Mouse (Mus musculus) spleen, postnatal 4 days (tissue): Measurements from ENCODE around the gene Eif3l.

ENCODE experiments used
- DNase-seq, 2 experiments: peaks; one replicate each; pipeline ENCODE4 v3.0.0; 2022; ENCODE audit warnings: low spot score in 2 of 2

The Eif3l gene

DNA sequence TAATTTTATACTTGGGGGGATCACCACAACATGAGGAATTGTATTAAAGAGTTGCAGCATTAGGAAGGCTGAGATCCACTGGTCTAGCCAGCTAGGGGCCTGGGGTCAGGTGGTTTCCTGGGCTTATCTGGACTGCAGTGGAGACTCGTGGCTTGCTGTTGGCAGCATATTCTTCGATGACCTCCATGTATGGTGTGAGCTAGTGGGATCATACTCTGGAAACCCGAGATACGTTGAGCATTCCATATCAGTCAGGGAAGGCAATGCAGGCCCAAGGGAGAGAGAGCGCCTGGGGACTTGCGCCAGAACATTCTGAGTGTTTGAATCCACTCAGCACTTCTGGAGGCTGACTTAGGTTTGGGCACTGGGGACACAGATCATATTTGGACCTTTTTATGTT lies 48.8 kb downstream of the Eif3l start:
- no peak for DNase-seq

- DNase-seq: no peak
Observed at GRCm38 (mm10) chr15:79124331-79124875, 49.4 kb downstream of the Eif3l start.

- peak; percentile 41 to 75 for DNase-seq
Observed at GRCm38 (mm10) chr15:79126217-79126932, 51.4 kb downstream of the Eif3l start.

DNA sequence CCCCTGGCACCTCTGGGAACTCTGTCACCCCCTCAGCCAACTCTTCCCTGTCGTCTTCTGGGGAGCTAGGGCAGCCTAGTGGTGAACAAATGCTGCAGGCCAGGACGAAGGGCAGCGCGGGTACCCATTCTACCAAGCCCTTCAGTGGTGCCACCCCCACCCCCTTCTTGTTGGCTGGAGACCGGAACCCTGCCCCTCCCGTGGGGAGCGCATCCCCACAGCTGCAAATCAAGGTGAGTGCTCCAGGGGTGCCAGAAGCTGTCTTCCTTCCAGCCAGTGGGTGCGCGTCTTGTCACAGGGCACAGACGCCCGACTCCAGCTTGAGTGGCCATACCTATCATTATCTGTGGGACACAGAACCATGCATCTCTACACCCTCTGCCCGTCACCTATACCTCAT lies 52.1 kb downstream of the Eif3l start:
- no peak for DNase-seq

DNA sequence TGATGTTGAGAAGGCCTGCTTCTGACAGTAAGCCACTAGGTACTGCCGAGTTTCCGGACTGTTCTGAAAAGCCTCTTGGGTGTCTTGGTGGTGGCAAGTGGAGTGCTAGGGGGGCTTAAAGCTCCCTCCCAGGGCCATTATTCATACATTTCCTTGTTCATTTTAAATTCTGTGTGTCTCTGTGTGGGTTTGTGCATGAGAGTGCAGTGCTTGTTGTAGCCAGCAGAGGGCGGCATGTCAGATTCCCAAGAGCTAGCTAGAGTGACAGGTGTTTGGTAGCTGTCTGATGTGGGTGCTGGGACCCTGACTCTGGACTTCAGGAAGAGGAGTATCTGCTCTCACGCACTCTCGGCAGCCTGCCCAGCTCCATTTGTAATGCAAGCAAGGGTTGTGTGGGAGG lies 53.2 kb downstream of the Eif3l start:
- no peak for DNase-seq

DNA sequence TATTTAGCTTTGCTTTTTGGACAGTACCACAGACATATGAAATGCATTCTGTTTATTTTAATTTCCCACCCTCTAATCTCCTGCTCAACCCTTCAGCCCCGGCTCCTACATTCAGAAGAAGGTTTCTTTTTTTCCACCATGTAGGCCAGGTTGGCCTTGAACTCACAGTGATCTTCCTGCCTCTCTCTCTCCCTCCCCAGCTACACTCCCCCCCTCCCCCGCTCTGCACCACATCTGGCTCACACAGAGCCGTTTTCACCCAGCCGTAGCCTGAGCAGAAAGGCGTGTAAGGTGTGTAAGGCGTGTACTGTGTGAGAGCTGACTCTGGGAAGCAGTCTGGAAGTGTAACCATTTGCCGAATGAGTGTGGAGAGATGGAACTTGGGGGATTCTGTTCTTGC lies 54.3 kb downstream of the Eif3l start:
- DNase-seq: no peak

DNA sequence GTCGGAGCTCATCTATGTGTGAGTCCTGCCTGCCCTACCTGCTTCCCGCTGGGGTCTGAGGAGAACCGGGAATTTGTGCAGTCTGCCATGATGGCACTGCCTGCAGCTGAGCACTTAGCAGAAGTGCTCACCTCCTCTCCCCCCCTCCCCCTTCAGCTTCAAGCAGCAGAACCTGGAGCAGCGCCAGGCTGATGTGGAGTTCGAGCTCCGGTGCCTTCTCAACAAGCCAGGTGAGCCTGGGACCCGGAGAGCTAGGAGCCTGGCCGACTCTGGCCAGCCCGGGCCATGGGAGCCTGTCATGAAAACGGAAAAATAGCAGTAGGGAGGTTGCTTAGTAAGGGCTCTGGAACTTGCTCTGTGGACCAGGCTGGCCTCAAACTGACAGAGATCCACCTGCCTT lies 55.8 kb downstream of the Eif3l start:
- DNase-seq: no peak

DNA sequence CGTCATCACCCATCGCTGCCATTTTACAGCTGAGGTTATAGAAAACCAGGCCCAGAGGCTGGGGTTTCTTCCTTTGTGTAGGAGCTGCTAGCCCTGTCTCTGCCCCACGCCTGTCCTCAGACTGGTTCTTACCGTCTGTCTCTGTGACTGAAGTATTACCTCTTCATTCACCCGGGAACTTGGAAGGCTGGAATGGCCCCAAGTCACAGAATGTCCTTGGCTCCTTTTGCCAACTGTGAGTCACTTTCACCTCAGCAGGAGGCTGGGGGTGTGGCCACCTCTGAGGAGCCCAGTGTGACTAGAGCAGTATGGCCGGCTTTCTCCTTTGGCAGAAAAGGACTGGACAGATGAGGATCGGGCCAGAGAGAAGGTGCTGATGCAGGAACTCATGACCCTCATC lies 56.5 kb downstream of the Eif3l start:
- no peak for DNase-seq

DNA sequence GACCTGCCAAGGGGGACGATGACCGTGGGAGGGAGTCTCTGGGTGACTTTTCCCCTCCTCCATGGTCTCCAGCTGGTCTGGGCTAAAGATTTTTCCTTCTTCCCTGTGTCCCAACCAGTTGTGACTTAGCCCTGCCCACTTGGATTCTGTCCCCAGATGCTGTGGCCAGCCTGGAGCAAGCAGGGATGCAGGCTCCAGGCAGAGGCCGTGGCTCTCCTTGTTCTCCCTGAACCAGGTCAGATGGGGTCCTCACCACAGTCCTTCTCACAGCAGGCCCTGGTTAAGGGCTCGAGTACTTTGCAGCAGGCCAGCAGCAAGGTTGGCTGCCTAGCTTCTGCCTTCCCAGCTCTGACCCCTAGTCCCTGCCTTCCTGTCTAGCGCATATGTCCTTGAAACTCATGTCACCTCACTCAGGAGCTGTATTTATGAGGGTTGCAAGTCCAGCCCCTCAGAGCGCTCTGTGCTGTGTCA lies 58.2 kb downstream of the Eif3l start:
- no peak for DNase-seq

DNA sequence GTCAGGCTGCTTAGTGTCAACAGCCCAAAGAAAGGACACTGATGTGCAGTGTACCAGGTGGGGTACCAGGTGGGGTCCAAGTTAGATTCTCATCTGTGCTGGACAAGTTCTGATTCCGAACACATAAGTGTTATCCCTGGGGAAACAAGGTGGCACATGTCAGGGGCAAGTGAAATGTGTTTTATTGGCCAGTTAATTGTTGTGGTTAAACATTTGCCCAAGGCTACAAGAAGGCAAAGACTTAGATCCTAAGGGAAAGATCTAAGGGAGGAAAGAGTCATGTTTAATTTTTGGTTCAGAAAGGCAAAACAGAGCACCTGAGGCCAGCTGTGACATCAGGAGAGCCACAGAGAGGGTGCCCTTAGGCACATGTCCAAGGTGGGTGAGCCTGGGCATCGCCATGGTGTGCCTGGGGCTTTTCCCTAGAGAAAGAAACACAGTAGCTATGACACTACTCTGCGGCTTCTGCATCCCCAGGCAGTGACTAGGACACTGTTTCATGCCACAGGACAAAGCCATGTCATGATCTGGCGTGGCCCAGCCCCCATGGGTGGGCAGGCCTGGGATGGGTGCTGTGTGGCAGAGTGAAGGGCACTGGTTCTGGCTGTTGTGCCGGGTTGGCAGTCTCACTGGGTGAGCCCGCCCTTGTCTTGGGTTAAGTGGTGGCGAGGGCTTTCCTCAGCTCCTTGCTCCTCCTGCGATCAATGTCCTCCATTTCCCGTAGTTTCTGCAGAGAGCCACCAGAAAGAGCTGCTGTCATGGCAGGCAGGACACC lies 59.7 kb downstream of the Eif3l start:
- DNase-seq: no peak

DNA sequence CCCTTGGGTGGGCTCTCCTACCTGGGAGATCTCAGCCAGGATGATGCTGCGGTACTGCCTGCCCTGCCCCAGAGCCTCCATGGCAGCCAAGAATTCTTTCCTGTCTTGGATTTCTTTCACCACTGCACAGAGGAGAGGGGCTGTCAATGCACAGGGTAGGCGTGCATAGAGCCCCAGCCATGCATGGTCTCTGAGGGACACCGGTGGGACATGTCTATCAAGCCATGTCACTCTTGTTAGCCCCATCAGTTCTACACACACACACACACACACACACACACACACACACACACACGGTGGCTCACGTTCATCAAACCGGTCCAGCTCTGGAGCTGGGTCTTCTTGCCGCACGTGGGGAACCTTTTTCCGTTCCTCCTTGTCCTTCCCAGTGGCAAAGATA lies 60.4 kb downstream of the Eif3l start:
- DNase-seq: no peak

GRCm38 (mm10) chr15:79135783-79136575 lies 61.0 kb downstream of the Eif3l start:
- no peak for DNase-seq

GRCm38 (mm10) chr15:79139640-79140039 lies 64.7 kb downstream of the Eif3l start:
- no peak for DNase-seq

GRCm38 (mm10) chr15:79140866-79141565 lies 66.0 kb downstream of the Eif3l start, which contains the start of the genes Polr2f and 1700088E04Rik:
TSS of gene Polr2f (plus strand) at chr15:79141009.
TSS of gene 1700088E04Rik (minus strand) at chr15:79141253.
- peak; percentile 93 to 98 for DNase-seq

- no peak for DNase-seq
Observed at GRCm38 (mm10) chr15:79141566-79141917, 66.6 kb downstream of the Eif3l start.

- no peak for DNase-seq
Observed at GRCm38 (mm10) chr15:79143316-79143715, 68.3 kb downstream of the Eif3l start.
